8 mouse cellular contexts compared by ENCODE assay signal in the genomic region with DNA sequence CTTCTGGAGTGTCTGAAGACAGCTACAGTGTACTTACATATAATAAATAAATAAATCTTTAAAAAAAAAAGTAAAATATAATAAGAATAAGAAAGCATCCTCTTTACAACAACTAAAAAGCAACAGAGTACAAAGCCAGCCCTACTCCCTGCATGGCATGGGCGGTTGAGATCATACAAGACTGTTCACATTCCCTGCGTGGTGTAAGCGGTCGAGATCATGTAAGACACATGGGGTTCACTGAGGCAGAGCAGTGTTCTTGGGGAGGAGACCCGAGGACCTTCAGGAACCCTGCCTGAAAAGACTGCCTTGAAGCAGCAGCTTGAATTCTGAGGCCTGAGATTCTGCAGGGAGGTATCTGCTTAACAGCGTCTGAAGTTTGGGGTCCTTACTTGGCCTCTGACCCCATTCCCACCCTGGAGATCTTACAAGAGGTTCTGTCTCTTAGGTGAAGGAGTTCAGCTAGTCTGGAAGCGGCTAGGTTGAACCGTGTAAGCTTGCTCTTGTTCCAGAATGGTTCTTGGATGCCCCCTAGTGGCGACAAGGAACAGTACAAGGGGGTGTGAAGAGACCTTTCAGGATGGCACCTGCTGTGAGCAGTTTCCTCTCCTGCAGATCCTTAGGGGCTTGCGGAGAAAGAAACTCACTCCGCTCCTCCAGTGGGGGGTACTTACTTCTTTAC. TPM values are rescaled to one million over a fixed set of nuclear protein-coding genes. Genes with fewer than 3 reads are reported as not detected.
DNase-seq lines count a peak whose midpoint lies in the region; ATAC-seq and TF ChIP-seq lines count a peak whose summit lies in the region.

No protein-coding gene starts in this region.

- peak overlapping the region; percentile 54; the same call in 1 of the 2 replicates for H3K9ac ChIP-seq in embryonic facial prominence, embryonic 13.5 days
- H3K9ac ChIP-seq in liver, embryonic 11.5 days (ENCODE audit: low read depth, low read length), result no peak overlapping the region
- H3K9ac ChIP-seq in stomach, embryonic 15.5 days, result no peak overlapping the region

- no peaks in the 10 kb centered on the region for H3K79me2 ChIP-seq in myocyte (ENCODE audit: control insufficient read depth, insufficient read depth)

- H3ac ChIP-seq in myocyte (ENCODE audit: control insufficient read depth, insufficient read length), result no peak overlapping the region

- no peaks in the 10 kb centered on the region for H3K27me3 ChIP-seq in embryonic facial prominence, embryonic 13.5 days
- no peaks in the 10 kb centered on the region for H3K27me3 ChIP-seq in heart, embryonic 10.5 days (ENCODE audit: insufficient read depth, poor library complexity, severe bottlenecking)
- no peaks in the 10 kb centered on the region for H3K27me3 ChIP-seq in liver, embryonic 11.5 days (replicated peaks; ENCODE audit: control insufficient read depth, insufficient read depth, low read length)
- H3K27me3 ChIP-seq in myocyte (ENCODE audit: control insufficient read depth, insufficient read depth, insufficient read length), result no peaks in the 10 kb centered on the region
- no peaks in the 10 kb centered on the region for H3K27me3 ChIP-seq in stomach, embryonic 15.5 days (replicated peaks)

- H3K4me2 ChIP-seq in embryonic facial prominence, embryonic 13.5 days, result no peak overlapping the region
- H3K4me2 ChIP-seq in liver, embryonic 11.5 days, result no peak overlapping the region
- peak overlapping the region; percentile 12 for H3K4me2 ChIP-seq in myocyte (ENCODE audit: low read depth)
- H3K4me2 ChIP-seq in stomach, embryonic 15.5 days, result no peak overlapping the region

- 30% methylated on average over 11 of the region's 11 CpGs for WGBS in embryonic facial prominence, embryonic 13.5 days
- WGBS in heart, embryonic 10.5 days, result 29% methylated on average over 11 of the region's 11 CpGs
- WGBS in liver, embryonic 11.5 days, result 27% methylated on average over 11 of the region's 11 CpGs
- WGBS in stomach, embryonic 15.5 days, result 31% methylated on average over 11 of the region's 11 CpGs

- no peaks in the 10 kb centered on the region for H3K9me3 ChIP-seq in embryonic facial prominence, embryonic 13.5 days
- H3K9me3 ChIP-seq in heart, embryonic 10.5 days, result no peaks in the 10 kb centered on the region
- no peaks in the 10 kb centered on the region for H3K9me3 ChIP-seq in liver, embryonic 11.5 days (ENCODE audit: control insufficient read depth, low read length)
- no peaks in the 10 kb centered on the region for H3K9me3 ChIP-seq in stomach, embryonic 15.5 days

- peaks cover 3% of the 10 kb centered on the region for H3K4me1 ChIP-seq in embryonic facial prominence, embryonic 13.5 days
- H3K4me1 ChIP-seq in heart, embryonic 10.5 days, result peaks cover 18% of the 10 kb centered on the region
- H3K4me1 ChIP-seq in liver, embryonic 11.5 days (replicated peaks; ENCODE audit: control insufficient read depth, insufficient read depth, low read length), result peaks cover 6% of the 10 kb centered on the region; the same call in 1 of the 2 replicates
- peaks cover 7% of the 10 kb centered on the region; the same call in 1 of the 2 replicates for H3K4me1 ChIP-seq in stomach, embryonic 15.5 days

- TF ChIP-seq POLR2A in myocyte (IDR thresholded peaks at IDR 0.05; ENCODE audit: insufficient read length, low read depth), result no peak

- ATAC-seq in embryonic facial prominence, embryonic 13.5 days (ENCODE audit: insufficient number of reproducible peaks, insufficient read depth, low FRiP score, low TSS enrichment, low read depth), result peak; percentile 75
- ATAC-seq in liver, embryonic 11.5 days (replicated peaks; ENCODE audit: low FRiP score), result peak; percentile 78
- peak; percentile 83 for ATAC-seq in stomach, embryonic 15.5 days (ENCODE audit: insufficient read depth, low FRiP score, low read depth)

- no peaks in the 10 kb centered on the region for H3K36me3 ChIP-seq in embryonic facial prominence, embryonic 13.5 days
- H3K36me3 ChIP-seq in heart, embryonic 10.5 days, result no peaks in the 10 kb centered on the region
- no peaks in the 10 kb centered on the region for H3K36me3 ChIP-seq in liver, embryonic 11.5 days (ENCODE audit: control insufficient read depth, insufficient read depth, low read length)
- H3K36me3 ChIP-seq in myocyte (ENCODE audit: control insufficient read depth, insufficient read depth), result no peaks in the 10 kb centered on the region
- H3K36me3 ChIP-seq in stomach, embryonic 15.5 days, result no peaks in the 10 kb centered on the region

- no peak overlapping the region for H3K27ac ChIP-seq in embryonic facial prominence, embryonic 13.5 days
- H3K27ac ChIP-seq in heart, embryonic 10.5 days, result 0 out of 2 replicates have a peak overlapping the region, but pooled peaks have one; percentile 1
- no peak overlapping the region for H3K27ac ChIP-seq in liver, embryonic 11.5 days (ENCODE audit: low read depth, low read length)
- no peak overlapping the region for H3K27ac ChIP-seq in stomach, embryonic 15.5 days

- no peak overlapping the region for H3K4me3 ChIP-seq in embryonic facial prominence, embryonic 13.5 days
- no peak overlapping the region for H3K4me3 ChIP-seq in heart, embryonic 10.5 days
- H3K4me3 ChIP-seq in liver, embryonic 11.5 days (ENCODE audit: low read depth, low read length), result no peak overlapping the region
- no peak overlapping the region for H3K4me3 ChIP-seq in myocyte
- H3K4me3 ChIP-seq in stomach, embryonic 15.5 days (replicated peaks), result no peak overlapping the region

- peak; percentile 82 for DNase-seq in CD4-positive helper T cell, adult 2 months (ENCODE audit: low read depth, low spot score)
- DNase-seq in adrenal gland, postnatal 36 days, result peak; percentile 86
- DNase-seq in heart, embryonic 10.5 days (ENCODE audit: low spot score), result peak; percentile 92
- peak; percentile 86 for DNase-seq in kidney, adult 9 months
- no peak for DNase-seq in liver, embryonic 11.5 days (ENCODE audit: low spot score)

TF ChIP-seq in myocyte, 11 proteins besides CTCF, POLR2A, EP300 and RAD21:
- no peak for TF ChIP-seq E2F4 (IDR thresholded peaks at IDR 0.05; ENCODE audit: insufficient read depth)
- peak in 1 of 3 experiments; percentile 30 for TF ChIP-seq MYOD1 (IDR thresholded peaks at IDR 0.05; ENCODE audit: control insufficient read depth in 1 of 3, insufficient read length in 2 of 3, low read depth in 2 of 3)
- TF ChIP-seq TCF3 (IDR thresholded peaks at IDR 0.05; ENCODE audit: insufficient read length, low read depth), result no peak
- no peak for TF ChIP-seq USF1 (IDR thresholded peaks at IDR 0.05; ENCODE audit: low read depth)
- TF ChIP-seq MYOG (IDR thresholded peaks at IDR 0.05; ENCODE audit: control insufficient read depth in 1 of 3, insufficient read depth in 1 of 3, insufficient read length in 2 of 3, low read depth in 2 of 3), result no peak
TF ChIP-seq in myocyte: peak in this region for 1.

RNA-seq across cellular contexts. Expression of a gene that starts 6.1 kb away (rescaled TPM):
- 100 to 1,000 TPM; 736 to 838 TPM for total RNA-seq in adrenal gland, postnatal 36 days (2021)
- polyA plus RNA-seq in embryonic facial prominence, embryonic 13.5 days (2015; fragmentation: Nextera tagmentation; extraction: Ambion mirVana), result 653 and 689 TPM in 2 replicates
- polyA plus RNA-seq in heart, embryonic 10.5 days (2016; fragmentation: Nextera tagmentation; extraction: Ambion mirVana), result 332 and 360 TPM in 2 replicates
- polyA plus RNA-seq in liver, embryonic 11.5 days (2014; fragmentation: Nextera tagmentation; extraction: Ambion mirVana), result 736 and 852 TPM in 2 replicates
- 3,913 TPM for polyA plus RNA-seq in myocyte (2012; fragmentation: generic; extraction: Trizol)
- polyA plus RNA-seq in stomach, embryonic 15.5 days (2015; fragmentation: Nextera tagmentation; extraction: Ambion mirVana), result 516 and 531 TPM in 2 replicates

RNA-seq across cellular contexts. Expression of a gene that starts 22.2 kb away (rescaled TPM):
- total RNA-seq in adrenal gland, postnatal 36 days (2021), result 10 to 100 TPM; 14.0 to 14.2 TPM
- 11.6 and 14.6 TPM in 2 replicates for polyA plus RNA-seq in embryonic facial prominence, embryonic 13.5 days (2015; fragmentation: Nextera tagmentation; extraction: Ambion mirVana)
- polyA plus RNA-seq in heart, embryonic 10.5 days (2016; fragmentation: Nextera tagmentation; extraction: Ambion mirVana), result 12.4 and 13.1 TPM in 2 replicates
- 9.4 and 9.6 TPM in 2 replicates for polyA plus RNA-seq in liver, embryonic 11.5 days (2014; fragmentation: Nextera tagmentation; extraction: Ambion mirVana)
- polyA plus RNA-seq in myocyte (2012; fragmentation: generic; extraction: Trizol), result 6.8 TPM
- 14.5 and 15.2 TPM in 2 replicates for polyA plus RNA-seq in stomach, embryonic 15.5 days (2015; fragmentation: Nextera tagmentation; extraction: Ambion mirVana)

RNA-seq across cellular contexts. Expression of a gene that starts 25.4 kb away (rescaled TPM):
- total RNA-seq in adrenal gland, postnatal 36 days (2021), result 10 to 100 TPM; 25.7 to 74.5 TPM
- 19.0 and 25.2 TPM in 2 replicates for polyA plus RNA-seq in embryonic facial prominence, embryonic 13.5 days (2015; fragmentation: Nextera tagmentation; extraction: Ambion mirVana)
- 23.6 and 30.8 TPM in 2 replicates for polyA plus RNA-seq in heart, embryonic 10.5 days (2016; fragmentation: Nextera tagmentation; extraction: Ambion mirVana)
- 10.7 and 15.5 TPM in 2 replicates for polyA plus RNA-seq in liver, embryonic 11.5 days (2014; fragmentation: Nextera tagmentation; extraction: Ambion mirVana)
- polyA plus RNA-seq in myocyte (2012; fragmentation: generic; extraction: Trizol), result 80.8 TPM
- 45.6 and 47.5 TPM in 2 replicates for polyA plus RNA-seq in stomach, embryonic 15.5 days (2015; fragmentation: Nextera tagmentation; extraction: Ambion mirVana)

RNA-seq across cellular contexts. Expression of a gene that starts 38.6 kb away (rescaled TPM):
- total RNA-seq in adrenal gland, postnatal 36 days (2021), result not detected
- 1.6 and 1.7 TPM in 2 replicates for polyA plus RNA-seq in embryonic facial prominence, embryonic 13.5 days (2015; fragmentation: Nextera tagmentation; extraction: Ambion mirVana)
- polyA plus RNA-seq in heart, embryonic 10.5 days (2016; fragmentation: Nextera tagmentation; extraction: Ambion mirVana), result 0.16 and 0.68 TPM in 2 replicates
- polyA plus RNA-seq in liver, embryonic 11.5 days (2014; fragmentation: Nextera tagmentation; extraction: Ambion mirVana), result 0.10 and 0.16 TPM in 2 replicates
- not detected for polyA plus RNA-seq in myocyte (2012; fragmentation: generic; extraction: Trizol)
- 3.1 and 3.4 TPM in 2 replicates for polyA plus RNA-seq in stomach, embryonic 15.5 days (2015; fragmentation: Nextera tagmentation; extraction: Ambion mirVana)
